Mouse (Mus musculus): ENCODE results near the gene Tgfb1.

Tgfb1 gene

DNA sequence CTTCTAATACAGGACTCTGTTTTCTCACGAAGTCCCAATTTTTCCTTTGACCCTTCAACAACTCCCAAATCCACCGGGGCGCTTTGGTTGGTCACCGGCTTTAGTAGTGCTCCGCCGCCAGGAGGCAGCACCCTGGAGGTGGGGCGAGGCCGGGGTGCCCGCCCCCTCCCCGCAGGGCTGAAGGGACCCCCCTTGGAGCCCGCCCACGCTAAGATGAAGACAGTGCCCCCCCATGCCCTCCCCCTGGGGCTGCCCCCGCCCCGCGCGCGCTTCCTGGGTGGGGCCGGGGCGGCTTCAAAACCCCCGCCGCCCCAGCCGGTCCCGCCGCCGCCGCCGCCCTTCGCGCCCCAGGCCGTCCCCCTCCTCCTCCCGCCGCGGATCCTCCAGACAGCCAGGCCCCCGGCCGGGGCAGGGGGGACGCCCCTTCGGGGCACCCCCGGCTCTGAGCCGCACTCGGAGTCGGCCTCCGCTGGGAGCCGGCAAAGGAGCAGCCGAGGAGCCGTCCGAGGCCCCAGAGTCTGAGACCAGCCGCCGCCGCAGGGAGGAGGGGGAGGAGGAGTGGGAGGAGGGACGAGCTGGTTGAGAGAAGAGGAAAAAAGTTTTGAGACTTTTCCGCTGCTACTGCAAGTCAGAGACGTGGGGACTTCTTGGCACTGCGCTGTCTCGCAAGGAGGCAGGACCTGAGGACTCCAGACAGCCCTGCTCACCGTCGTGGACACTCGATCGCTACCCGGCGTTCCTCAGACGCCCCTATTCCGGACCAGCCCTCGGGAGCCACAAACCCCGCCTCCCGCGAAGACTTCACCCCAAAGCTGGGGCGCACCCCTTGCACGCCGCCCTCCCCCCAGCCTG is at the start of gene Tgfb1:
Gene Tgfb1, plus strand, starts transcription at position 323 of the 852 bp plus-strand sequence.
- peak; percentile 92 for DNase-seq (ENCODE audit: low read depth)

DNA sequence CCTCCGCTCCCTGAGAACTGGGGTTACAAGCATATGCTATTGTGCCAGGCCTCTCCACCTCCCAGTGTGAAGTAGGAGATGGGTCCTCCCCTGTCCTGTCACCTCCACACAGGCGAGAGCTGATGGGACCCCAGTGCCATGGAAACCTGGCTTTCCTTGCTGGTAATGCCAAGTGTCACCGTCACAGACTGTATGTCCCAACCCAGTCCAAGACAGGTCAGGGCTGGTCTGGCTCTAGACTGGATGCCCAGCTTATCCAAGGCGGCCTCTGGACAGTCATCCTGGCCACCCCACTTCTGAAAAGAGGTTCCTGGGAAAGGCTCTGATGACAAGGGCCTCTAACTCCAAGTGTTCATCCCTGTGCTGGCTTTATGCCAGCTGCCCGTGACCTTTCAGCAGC is 49.7 kb upstream of the Tgfb1 start:
- no peak for DNase-seq (ENCODE audit: low read depth)

DNA sequence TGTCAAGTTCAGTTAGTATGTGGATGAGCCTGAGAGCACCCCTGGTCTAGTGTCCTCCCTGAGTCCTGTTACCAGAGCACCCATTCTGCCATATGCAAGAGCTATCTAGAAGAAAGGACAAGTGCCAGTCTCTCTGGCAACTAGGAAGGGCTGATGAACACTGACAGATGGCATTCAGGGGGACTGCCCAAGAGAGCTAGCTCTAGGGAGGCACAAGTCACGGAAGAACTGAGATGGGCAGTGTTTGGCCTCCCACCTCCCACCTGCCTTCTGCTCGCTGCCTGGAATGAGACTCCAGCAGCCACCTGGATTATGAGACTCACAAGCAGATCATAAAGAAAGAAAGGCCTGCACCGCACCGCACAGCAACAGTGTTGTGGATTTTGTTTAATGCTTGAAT is 47.0 kb upstream of the Tgfb1 start:
- DNase-seq (ENCODE audit: low read depth) = no peak

DNA sequence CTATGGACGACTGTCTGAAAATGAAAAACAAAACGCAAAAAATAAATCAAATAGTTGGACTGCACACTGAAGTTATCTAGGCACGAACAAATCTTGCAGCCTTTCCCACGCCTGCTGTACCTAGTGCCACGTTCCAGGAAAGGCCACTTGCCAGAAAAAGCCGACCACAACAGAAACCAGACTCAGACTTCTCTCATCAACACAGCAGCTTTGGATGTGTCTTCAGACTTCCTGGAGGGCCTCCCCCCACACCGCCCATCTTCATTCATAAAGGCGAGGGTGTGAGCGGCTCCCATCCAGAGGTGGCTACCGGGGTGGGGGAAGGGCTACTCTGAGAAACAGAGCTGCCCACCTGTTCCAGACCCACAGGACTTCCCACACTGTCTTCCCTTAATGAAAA is 42.7 kb upstream of the Tgfb1 start:
- DNase-seq (ENCODE audit: low read depth) = no peak

DNA sequence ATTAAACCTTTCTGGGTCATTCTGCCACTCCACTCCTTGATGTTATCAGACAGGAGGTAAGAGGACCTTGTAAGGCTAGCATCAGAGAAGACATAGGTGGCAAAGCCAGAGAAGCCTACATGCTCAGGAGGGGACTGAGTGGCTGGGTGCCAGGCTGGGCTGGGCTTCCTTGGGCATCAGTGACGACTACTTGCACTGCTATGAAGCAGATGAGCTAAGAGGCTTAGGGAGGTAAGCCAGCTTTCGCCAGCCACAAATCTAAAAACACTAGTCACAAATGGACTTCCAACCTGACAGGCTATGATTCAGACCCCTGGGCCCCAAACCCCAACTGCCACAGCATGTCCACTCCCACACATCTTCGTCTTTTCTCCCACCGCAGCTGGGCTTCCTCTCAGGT is 42.2 kb upstream of the Tgfb1 start:
- DNase-seq (ENCODE audit: low read depth) = no peak

DNA sequence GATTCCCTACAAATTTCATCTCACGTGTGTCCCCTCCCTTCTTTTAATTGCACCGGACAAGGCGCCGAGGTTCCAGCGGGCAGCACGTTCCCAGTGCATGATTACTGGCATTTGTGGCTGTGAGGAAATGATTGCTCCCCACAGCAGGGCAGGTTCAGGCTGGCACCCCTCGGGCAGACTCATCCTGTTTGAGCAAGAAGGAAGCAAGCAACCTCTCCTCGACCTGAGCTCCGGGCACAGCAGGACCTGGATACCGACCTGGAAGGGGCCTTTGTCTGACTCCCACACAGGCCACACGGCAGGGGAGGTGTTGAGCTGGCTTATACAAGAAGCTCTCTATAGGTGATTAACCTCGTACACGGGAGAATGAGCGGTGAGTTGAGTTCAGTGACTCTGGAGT is 41.7 kb upstream of the Tgfb1 start:
- no peak for DNase-seq (ENCODE audit: low read depth)

DNA sequence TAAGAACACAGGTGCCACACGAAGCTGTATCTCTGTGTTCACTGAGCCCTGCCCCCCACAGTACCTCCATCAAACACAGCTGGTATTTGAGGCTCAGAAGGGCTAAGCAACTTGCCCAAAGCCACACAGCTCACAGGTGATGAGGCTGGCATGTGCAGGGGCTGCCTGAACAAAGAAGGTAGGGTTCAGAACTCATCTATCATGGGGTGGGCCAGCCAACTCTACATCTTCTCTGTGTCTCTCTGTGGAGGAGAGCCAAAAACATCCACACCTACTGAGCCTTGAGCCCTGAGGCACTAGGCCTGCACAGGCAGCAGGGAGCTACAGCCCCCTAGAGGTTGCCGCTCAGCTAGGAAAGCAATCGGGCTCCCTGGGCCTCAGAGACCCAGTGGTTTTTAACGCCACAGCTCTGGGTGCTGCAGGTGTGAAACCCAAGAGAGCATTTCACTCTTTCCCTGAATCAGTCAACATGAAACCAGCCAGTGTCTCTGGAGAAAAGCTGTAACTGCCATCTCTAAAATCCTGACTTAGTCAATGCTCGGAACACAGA is 39.2 kb upstream of the Tgfb1 start:
- peak; percentile 54 for DNase-seq (ENCODE audit: low read depth)

DNA sequence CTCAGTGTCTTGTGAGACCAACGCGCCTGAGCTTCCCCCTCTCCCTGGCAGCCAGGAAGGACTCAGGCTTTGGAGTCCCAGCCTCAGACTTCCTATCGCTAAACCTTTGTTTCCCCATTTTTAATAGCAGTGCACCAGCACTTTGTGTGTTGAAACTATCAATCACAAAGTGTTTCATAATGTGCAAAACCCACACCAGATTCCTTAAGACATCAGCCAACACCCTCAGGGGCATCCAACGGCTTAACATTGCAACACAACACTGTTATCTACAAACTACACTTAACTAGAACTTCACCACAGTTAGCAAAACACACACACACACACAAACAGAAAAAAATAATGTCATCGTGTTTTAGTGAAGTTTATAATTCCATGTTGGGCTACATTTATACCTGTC is 37.0 kb upstream of the Tgfb1 start:
- DNase-seq (ENCODE audit: low read depth) = no peak

DNA sequence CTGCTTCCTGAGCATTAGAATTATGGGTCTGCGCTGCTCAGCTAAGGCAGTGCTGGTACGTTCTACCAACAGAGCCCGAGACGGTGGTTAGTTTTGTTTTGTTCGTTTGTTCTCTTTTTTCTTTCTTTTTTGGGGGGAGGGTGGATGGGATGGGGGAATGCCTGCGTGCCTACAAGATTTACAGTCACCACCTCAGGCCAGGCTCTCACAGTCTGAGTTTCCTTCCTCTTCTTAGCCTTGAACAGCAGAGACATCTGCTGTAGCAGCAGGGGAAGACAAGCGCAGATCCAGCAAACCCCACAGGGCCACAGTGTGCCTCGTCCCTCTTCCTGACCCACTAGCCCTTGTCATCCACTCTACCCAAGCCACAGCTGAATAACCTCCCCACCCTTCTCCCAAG is 35.5 kb upstream of the Tgfb1 start:
- peak; percentile 29 for DNase-seq (ENCODE audit: low read depth)

DNA sequence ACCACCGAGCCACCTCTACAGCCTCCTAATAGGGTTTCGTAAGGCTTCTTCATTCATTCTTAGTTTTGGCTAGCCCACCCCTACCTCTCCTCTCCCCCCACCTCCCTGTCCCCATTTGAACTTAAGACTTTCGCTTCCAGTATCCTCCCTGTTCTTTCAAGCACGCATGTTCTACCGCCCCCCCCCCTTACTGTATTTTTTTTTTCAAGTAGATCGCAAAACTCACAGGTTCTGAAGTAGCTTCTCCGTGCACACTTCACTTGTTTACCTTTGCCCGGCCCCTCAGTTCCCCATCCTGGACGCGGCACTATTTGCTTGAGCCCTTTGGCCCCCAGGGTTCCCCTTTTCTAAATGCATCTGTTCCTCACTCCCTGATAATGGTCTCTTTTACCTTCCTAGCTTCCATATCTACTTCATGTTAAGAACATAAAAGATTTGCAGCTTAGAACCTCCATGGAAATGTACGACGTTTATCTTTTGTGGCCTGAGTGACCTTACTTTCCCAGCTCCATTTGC is 34.5 kb upstream of the Tgfb1 start:
- no peak for DNase-seq (ENCODE audit: low read depth)

DNA sequence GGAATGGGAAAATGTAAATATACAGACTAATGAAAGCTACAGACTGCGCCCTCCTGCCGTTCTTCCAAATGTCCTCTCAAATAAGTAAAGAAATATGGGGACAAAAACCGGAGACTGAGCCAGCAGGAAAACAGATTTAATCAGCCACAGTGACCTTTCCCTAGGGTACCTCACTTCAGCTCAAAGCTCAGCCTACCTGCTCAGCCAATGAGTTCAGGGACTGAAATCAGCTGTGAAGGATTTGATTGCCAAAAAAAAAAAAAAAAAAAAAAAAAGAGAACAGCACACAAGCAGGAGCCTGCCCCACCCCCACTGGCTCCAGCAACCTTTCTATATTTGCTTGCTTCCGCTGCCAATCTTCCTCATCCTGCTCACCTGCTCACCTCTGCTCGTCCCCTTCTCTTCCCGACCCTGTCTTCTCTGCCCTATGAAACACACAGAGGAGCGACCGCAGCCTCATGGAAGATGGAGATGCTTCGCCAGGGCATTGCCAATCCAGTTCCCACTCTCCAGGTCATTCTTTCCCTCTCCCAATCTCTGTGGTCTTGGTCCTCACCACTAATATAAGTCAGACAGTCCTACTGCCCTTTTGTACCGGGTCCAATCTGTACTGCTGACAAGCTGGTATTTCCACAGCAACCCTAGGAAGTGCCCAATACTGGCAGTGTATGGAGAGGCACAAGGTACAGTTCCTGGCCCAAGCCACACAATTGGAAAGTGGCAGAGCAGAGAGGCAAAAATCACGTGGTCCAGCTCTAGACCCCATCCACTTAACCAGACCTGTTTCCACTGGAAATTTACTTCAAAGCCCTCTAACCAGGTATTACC is 31.0 kb upstream of the Tgfb1 start:
- DNase-seq (ENCODE audit: low read depth) = no peak

DNA sequence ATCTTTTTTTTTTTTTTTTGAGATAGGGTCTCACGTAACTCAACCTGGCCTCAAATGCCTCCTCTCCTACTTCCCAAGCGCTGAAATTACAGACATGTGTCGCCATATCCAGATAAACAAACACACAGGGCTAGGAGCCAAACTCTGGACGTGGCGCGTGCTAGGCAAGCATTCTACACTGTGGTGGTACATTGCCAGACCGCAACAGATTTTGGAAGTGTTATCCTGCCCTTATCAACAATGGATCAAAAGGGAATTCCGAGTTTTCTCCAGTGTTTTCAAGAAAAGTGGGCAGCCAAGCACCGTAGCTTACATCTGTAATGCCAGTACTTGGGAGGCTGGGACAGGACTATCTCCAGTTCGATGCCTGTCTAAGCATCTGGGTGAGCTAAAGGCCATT is 29.0 kb upstream of the Tgfb1 start:
- DNase-seq (ENCODE audit: low read depth) = no peak

DNA sequence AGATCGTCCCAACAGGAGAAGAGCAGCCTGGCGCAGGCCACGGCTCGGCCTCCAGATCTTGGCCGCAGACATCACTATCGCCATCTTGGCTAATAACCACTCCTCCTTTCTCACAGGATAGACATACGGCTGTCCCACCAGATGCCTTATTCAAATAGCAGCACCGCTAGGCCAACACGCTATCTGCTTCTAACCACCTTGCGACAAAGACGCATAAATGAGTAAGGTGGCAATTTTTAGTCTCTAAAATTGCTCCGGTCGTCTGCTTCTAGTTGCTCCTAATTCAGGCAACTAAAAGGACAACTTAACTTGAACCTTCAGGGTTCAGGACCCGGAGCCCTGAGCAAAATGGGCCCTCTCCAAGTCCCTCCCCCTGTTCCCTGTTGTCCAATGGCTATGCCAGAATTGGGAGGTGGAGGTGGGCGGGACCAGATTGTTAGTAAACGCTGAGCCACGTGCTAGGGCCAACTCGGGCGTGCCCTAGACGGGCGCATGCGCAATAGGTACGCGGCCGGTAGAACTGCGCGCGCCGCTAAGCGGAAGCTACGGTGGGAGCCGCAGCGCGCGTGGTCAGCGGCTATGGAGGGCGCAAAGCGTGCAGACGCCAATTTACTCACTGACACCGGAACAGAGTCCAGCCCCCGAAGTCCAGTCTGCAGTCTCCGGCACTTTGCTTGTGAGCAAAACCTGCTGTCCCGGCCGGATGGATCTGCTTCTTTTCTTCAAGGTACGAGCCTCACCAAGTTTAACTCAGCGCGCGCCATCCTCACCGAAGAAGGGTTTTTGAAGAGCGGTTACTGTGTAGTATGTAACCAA is 27.9 kb upstream of the Tgfb1 start, which contains the start of the genes Bckdha and Exosc5:
Gene Bckdha, minus strand, starts transcription at position 325 of the 816 bp plus-strand sequence.
Gene Exosc5, plus strand, starts transcription at position 508 of the 816 bp plus-strand sequence.
- DNase-seq (ENCODE audit: low read depth) = peak; percentile 99

DNA sequence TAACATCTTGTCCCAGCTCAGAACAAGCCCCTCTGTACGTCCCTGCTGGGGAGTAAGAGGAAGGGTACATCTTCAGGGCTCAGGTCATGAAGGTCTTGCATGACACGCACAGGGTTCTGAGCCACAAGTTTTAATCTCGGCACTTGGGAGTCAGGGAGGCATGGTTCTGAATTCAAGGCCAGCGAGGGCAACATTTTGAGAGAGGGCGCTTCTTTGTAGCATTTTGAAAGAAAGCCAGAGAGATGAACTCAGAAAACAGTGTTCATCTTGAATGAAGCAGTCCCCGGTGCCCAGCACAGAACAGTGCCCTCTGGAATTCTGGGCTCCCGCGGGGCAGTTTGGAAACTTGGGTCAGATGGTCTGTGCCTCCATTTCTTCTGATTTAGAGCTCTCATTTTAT is 20.4 kb upstream of the Tgfb1 start:
- DNase-seq (ENCODE audit: low read depth) = no peak

DNA sequence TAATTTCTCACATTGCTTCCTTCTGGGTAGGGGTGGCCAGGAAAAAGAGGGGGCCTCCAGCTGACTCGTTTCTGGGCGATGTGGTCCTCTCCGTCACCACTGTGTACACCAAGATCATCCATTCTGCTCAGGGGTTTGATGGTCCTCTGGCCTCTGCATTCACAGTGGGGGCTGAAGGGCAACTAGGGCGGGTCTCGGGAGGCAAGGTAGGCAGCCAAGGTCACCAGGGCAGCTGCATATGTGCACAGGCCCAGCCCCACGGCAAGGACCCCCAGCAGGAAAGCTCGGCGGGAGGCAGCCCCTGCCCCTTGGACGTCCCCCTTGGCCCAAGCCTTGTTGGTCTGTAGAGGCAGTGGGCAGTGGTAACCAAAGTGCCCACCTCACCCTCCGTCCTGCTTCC is 17.6 kb upstream of the Tgfb1 start:
- no peak for DNase-seq (ENCODE audit: low read depth)

DNA sequence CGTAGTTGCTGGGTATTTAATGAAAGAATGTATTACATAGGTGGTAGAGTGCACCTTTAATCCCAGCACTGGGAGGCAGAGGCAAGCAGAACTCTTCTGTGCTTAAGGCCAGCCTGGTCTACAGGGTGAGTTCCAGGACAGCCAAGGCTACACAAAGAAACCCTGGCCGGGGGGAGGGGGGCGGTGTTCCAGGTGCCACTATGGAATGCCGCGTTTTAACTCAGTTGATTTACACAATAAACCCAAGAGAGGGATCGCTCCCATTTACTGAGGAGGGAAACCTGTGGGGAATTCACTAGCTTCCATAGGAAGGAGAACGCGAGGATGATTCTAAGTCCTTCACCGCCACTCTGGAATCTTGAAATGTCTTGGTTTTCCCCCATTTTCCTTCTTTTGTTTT is 17.2 kb upstream of the Tgfb1 start:
- DNase-seq (ENCODE audit: low read depth) = no peak

DNA sequence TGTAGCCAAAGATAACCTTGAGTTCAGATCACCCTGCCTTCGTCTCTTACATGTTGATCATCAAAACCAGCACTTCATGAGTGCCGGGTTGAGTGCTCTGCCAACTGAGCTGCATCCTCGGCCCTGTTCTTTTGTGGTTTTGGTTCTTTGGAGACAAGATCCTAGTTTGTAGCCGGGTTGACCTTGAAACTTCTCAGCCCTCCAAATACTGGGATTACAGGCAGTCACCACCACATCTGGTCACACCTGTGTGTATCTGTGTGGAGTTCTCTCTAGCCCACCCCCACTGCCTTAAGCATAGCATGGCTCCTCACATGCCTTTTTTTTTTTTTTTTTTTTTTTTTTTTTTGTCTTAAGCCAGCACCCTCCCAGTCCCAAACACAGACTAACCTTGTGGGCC is 16.7 kb upstream of the Tgfb1 start:
- no peak for DNase-seq (ENCODE audit: low read depth)

DNA sequence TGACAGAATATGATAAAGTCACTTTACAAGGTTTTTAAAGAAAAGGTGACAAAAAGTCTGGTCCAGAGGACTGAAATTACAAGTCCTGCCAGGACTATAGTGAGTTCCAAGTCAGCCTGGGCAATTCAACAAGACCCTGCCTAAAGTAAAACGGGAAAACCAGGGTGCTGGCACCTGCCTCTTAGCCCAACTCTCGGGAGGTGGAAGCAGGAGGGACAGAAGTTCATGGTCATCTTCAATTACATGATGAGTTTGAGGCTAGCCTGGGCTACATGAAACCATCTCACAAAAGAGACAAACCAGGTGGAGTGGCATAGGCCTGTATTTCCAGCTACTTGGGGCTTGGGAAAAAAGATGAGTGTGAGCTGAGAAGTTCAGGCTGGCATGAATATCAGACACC is 15.1 kb upstream of the Tgfb1 start:
- no peak for DNase-seq (ENCODE audit: low read depth)

DNA sequence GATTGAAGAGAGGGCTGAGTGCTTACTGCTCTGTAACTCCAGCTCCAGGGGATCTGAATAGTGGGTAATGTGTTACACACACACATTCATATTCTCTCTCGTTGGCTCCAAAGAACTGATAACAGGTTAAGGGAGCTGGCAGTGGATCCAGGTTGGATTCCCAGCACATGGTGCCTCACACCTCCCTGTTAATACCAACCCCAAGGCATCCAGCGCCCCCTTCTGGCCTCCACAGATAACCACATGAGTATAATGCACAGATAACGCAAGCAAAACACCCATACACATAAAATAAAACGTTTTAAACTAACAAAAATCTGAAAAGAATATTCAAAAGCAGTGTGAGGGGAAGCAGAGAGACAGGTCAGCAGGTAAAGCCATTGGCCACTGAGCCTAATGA is 14.4 kb upstream of the Tgfb1 start:
- no peak for DNase-seq (ENCODE audit: low read depth)

DNA sequence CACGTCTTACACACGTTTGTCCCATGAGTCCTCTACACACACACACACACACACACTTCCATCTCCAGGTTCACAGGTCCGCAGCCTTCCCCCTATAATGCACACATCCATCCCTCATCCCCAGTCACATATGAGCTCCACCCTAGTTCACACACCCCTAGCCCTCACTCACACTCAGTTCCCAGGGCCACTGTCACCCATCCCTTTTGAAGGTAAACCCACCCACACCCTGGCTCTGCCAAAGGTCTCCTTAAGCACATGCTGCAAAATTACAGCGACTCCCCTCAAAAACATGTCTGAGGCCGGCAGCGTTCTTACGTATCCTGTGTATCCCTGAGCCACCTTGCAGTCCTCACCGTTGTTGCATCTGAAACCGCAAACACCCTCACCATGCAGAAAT is 12.5 kb upstream of the Tgfb1 start:
- peak; percentile 41 for DNase-seq (ENCODE audit: low read depth)

DNA sequence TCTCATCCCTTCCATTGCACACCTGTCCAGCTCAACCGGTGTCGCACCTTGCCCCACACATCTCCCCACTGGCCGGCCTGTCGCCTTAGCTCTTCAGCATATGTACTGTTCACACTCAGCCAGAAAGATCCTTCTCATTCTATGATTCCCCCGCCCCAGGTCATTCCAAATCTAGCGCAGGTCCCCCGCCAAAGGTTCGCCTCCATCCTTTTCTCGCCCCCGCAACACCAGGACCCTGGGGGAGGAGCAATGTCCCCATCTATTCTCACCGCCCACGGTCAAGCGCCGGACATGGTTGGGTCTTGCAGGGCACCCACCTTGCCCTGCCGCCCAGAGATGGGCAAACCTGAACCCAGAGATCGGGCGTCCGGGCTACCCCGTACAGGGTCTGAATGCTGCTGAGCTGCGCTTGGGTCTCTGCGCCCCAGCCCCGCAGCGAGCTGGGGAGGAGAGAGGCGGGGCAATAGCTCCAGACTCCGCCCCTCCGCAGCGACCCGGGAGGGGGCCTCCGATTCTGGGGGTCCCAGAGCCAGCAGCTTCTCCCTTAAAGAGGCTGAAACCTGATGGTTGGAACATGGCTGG is 12.0 kb upstream of the Tgfb1 start, which contains the start of gene Tmem91:
Gene Tmem91, minus strand, starts transcription at position 448 of the 582 bp plus-strand sequence.
- DNase-seq (ENCODE audit: low read depth) = peak; percentile 13
